Mouse (Mus musculus): ENCODE measurements around the gene Ncln.

DNA sequence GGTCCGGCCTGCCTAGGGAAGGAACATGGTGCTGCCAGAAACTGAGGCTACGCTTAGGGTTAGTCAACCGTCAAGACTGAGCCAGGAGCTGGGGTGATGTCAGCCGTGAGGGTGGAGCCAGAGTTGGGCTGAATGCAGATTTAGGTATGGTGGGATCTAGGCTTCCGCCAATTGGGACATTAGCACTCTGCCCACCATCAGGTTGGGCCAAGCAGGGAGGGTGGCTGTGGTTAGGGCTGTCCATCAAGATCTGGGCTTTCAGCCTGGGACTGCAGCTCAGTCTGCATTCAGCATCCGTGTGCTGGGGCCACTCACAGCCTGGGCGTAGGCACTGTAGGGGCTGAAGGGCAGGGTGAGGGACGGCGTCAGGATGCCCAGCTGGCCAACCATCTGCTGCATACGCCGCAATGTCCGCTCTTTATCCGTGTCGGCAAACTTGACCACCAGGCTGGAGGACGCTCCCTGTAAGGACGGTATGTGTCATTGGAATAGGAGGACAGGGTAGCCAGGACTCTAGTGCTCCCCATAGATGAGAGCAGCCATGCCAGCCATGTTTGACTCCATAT is 28.4 kb downstream of the Ncln start:
- TF ChIP-seq POLR2A (IDR thresholded peaks at IDR 0.05; ENCODE audit: borderline replicate concordance, extremely low read depth, insufficient read depth, insufficient read length, poor library complexity, severe bottlenecking) (no peak), CTCF (IDR thresholded peaks at IDR 0.05; ENCODE audit: borderline replicate concordance, extremely low read depth, insufficient read depth, insufficient read length) (no peak)

Data from brain, embryonic 14.5 days (tissue).